Mouse (Mus musculus) lung, embryonic 15.5 days (tissue): ENCODE results near the gene Yy1. TPM values are rescaled to one million over a fixed set of nuclear protein-coding genes. Genes with fewer than 3 reads are reported as not detected.
A peak's percentile ranks its signal among the peaks of the same experiment; 100 is the strongest.

ENCODE experiments used
- ATAC-seq: fragments of 200-750 bp; cut with Nextera tagmentation; 2 replicates; pipeline ENCODE4 v1.8.0; 2017; ENCODE audit warnings: moderate number of reproducible peaks, borderline replicate concordance; ENCODE audit not compliant: low FRiP score, low TSS enrichment; ENCODE audit errors: extremely low read depth
- H3K27ac ChIP-seq: fragments of 300-500 bp; sonication (generic); 2 replicates; pipeline ENCODE4 v1.5.1; 2015; ENCODE audit warnings: moderate library complexity, mild to moderate bottlenecking, inconsistent platforms
- H3K27me3 ChIP-seq: fragments of 300-500 bp; sonication (generic); 2 replicates; pipeline ENCODE4 v1.6.1; 2015; ENCODE audit warnings: inconsistent platforms
- H3K36me3 ChIP-seq: fragments of 300-500 bp; sonication (generic); 2 replicates; pipeline ENCODE4 v1.6.1; 2015; ENCODE audit warnings: inconsistent platforms
- H3K4me1 ChIP-seq: fragments of 300-500 bp; sonication (generic); 2 replicates; pipeline ENCODE4 v1.6.1; 2015; ENCODE audit warnings: inconsistent platforms
- H3K4me2 ChIP-seq: fragments of 300-500 bp; sonication (generic); 2 replicates; pipeline ENCODE4 v1.6.1; 2015; ENCODE audit warnings: inconsistent platforms, mild to moderate bottlenecking, moderate library complexity
- H3K4me3 ChIP-seq: fragments of 300-500 bp; sonication (generic); 2 replicates; pipeline ENCODE4 v1.5.1; 2015; ENCODE audit warnings: mild to moderate bottlenecking, inconsistent platforms
- H3K9ac ChIP-seq: fragments of 300-500 bp; sonication (generic); 2 replicates; pipeline ENCODE4 v1.6.1; 2015; ENCODE audit warnings: inconsistent platforms
- H3K9me3 ChIP-seq: fragments of 300-500 bp; sonication (generic); 2 replicates; pipeline ENCODE4 v1.6.1; 2016; ENCODE audit warnings: inconsistent platforms
- WGBS: fragments of 180-500 bp; shearing (Covaris S2); methylation state at CpG from one replicate; pipeline ENCODE4 v1.1.7; 2015; 5-methylcytosine and 5-hydroxymethylcytosine counted together
- polyA plus RNA-seq: library from polyadenylated mRNA; unstranded; fragments of >200 nt; fragmentation: Nextera tagmentation; extraction: Ambion mirVana; gene quantifications from 2 replicates; pipeline ENCODE4 v1.2.1, GENCODE M21; 2015

Gene Yy1
- polyA plus RNA-seq, 1 experiment from 2014 or later, result 21.6 TPM

DNA sequence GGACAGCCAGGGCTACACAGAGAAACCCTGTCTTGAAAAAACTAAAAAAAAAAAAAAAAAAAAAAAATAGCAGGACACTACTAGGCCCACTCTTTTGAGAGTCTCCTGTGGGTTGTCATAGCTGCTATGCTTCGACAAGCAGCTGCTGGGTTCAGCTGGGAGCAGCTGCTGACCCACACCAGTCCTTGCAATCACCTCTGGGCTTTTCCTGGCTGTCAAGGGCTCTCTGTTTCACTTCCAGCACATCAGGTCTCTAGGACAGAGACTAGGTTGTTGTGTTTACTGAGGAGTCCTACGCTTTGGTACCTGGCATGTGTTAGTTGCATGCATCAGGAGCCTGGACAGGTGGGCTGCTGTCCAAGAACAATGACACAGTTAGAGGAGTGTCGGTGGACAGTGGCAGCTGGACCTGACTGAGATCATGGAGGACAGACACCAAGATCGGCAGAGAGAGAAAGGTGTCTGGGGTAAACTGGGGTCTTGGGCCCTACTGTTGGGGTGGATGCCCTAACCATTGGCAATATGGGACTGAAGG, 56.8 kb downstream of the Yy1 start:
- Histone ChIP-seq H3K4me3 (no peak overlapping the region), H3K27me3 (no peaks in the 10 kb centered on the region), H3K27ac (no peak overlapping the region), H3K4me2 (no peak overlapping the region), H3K4me1 (peaks cover 7% of the 10 kb centered on the region; the same call in 1 of the 2 replicates), H3K36me3 (peaks cover 11% of the 10 kb centered on the region; the same call in 1 of the 2 replicates), H3K9ac (no peak overlapping the region), H3K9me3 (no peaks in the 10 kb centered on the region)
- WGBS, result 44% methylated on average over 4 of the region's 4 CpGs
- no peak for ATAC-seq

DNA sequence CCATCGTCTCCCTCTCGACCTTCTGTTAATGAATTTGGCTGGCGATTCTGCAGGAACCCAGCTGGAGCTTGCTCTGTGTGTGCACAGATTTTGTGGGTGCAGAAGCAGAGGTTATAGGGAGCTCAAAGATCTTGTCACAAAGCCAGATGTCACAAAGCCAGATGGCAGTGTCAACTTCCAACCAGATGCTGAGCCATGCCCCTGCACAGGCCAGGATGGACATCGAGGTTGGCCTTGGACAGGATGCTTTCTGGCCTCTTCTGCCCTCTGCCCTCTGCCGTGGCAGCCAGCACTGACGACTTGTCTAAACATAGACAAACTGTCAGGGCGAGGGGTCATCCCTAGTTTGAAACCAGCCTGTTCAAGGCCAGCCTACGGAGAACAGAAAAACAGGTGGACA, 57.4 kb downstream of the Yy1 start:
- H3K27ac ChIP-seq, result no peak overlapping the region
- ATAC-seq, result peak; percentile 15; the same call in 1 of the 2 replicates
- 30% methylated on average over 8 of the region's 8 CpGs for WGBS
- H3K4me2 ChIP-seq, result no peak overlapping the region
- no peak overlapping the region for H3K4me3 ChIP-seq
- peaks cover 7% of the 10 kb centered on the region; the same call in 1 of the 2 replicates for H3K36me3 ChIP-seq
- H3K4me1 ChIP-seq, result peaks cover 7% of the 10 kb centered on the region; the same call in 1 of the 2 replicates
- no peaks in the 10 kb centered on the region for H3K27me3 ChIP-seq
- no peaks in the 10 kb centered on the region for H3K9me3 ChIP-seq
- H3K9ac ChIP-seq, result no peak overlapping the region

DNA sequence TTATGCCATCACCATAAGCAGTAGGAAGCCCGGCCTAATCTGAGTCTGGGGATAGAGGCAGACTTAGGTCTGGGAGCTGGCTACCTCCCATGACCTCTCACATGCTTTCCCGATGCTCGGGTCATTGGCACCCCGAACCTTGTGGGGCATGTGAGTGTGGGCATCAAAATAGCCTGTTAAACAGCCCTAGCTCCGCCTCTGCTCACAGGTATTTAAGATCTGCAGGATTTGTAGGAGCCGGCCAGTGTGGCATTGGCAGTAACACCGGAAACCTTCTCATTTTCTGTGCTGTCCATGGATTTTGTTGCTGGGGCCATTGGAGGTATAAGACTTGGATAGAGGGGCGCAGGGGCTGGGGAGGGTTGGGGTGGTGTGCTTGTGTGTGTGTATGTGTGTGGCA, 58.1 kb downstream of the Yy1 start:
- H3K27me3 ChIP-seq, result no peaks in the 10 kb centered on the region
- no peaks in the 10 kb centered on the region for H3K9me3 ChIP-seq
- no peak overlapping the region for H3K4me3 ChIP-seq
- no peak overlapping the region for H3K9ac ChIP-seq
- WGBS, result 77% methylated on average over 8 of the region's 8 CpGs
- no peak overlapping the region for H3K27ac ChIP-seq
- H3K4me1 ChIP-seq, result peaks cover 7% of the 10 kb centered on the region; the same call in 1 of the 2 replicates
- 0 out of 2 replicates have a peak, but pooled peaks cover 3% of the 10 kb centered on the region for H3K36me3 ChIP-seq
- no peak overlapping the region for H3K4me2 ChIP-seq
- ATAC-seq, result no peak

DNA sequence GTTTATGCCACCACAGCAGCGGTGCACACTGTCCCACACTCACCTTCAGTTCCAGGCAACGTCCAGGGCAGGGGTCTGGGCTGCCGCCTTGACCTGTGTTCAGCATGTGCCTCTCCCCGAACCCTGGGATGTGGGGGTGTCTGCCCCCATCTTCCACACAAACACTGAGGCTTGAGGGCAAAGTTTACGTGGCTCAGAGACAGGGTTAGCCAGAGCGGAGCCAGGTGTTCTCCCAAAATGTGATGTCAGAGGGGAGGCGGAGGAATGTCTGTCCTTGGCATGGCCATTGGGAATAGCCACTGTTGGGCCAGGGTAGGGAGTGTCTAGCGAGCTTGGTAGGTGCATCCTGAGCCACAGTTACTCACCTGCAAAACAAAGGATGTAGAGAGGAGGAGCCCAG, 60.0 kb downstream of the Yy1 start:
- Histone ChIP-seq H3K9me3 (no peaks in the 10 kb centered on the region), H3K4me1 (peaks cover 11% of the 10 kb centered on the region), H3K4me2 (no peak overlapping the region), H3K9ac (no peak overlapping the region), H3K27me3 (no peaks in the 10 kb centered on the region), H3K4me3 (no peak overlapping the region), H3K27ac (no peak overlapping the region), H3K36me3 (no peaks in the 10 kb centered on the region)
- no peak for ATAC-seq
- WGBS, result 81% methylated on average over 8 of the region's 8 CpGs

DNA sequence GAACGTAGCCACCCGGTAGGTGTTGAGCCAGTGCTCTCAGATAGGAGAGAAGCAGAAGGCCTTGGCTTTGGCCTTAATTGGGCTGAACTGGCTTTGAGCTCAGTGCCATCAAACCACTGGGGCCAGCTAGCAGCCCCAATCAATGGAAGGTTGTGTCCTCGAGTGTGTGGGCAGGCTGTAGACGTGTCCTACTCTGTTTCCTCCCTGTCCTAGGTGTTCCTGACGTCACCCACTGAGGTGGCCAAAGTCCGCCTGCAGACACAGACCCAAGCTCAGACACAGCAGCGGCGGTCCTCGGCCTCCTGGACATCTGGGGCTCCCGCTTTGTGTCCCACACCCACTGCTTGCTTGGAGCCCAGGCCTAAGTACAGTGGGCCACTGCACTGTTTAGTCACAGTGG, 62.3 kb downstream of the Yy1 start:
- H3K4me1 ChIP-seq, result peaks cover 16% of the 10 kb centered on the region
- WGBS, result 86% methylated on average over 10 of the region's 10 CpGs
- ATAC-seq, result no peak

DNA sequence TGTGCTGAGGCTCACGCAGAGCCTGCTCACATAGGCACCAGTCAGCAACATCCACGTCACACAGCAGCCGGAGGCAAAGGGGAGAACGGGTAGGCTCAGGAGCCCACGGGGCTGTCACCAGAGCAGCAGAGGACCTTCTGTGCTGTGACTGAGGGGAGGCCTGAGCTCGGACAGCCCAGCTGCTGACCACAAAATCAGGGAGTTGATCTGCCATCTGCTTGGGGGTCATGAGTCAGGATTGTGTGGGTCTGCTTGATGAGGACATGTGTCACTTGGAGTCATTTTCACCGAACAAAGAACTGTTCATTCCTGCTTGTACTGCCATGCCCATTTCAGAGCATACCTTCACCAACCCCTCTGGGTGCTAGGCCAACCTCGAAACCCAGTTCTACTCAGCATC, 63.4 kb downstream of the Yy1 start:
- Histone ChIP-seq H3K4me1 (peaks cover 11% of the 10 kb centered on the region), H3K27me3 (no peaks in the 10 kb centered on the region), H3K4me3 (no peak overlapping the region), H3K27ac (no peak overlapping the region), H3K9me3 (no peaks in the 10 kb centered on the region), H3K36me3 (peaks cover 8% of the 10 kb centered on the region), H3K9ac (no peak overlapping the region), H3K4me2 (no peak overlapping the region)
- no peak for ATAC-seq
- 76% methylated on average over 8 of the region's 8 CpGs for WGBS

More for the DNA sequence above, 62.3 kb downstream of the Yy1 start:
- H3K36me3 ChIP-seq, result peaks cover 2% of the 10 kb centered on the region; the same call in 1 of the 2 replicates
- no peaks in the 10 kb centered on the region for H3K27me3 ChIP-seq
- H3K9me3 ChIP-seq, result no peaks in the 10 kb centered on the region
- H3K9ac ChIP-seq, result no peak overlapping the region
- no peak overlapping the region for H3K27ac ChIP-seq
- H3K4me3 ChIP-seq, result no peak overlapping the region
- H3K4me2 ChIP-seq, result no peak overlapping the region

DNA sequence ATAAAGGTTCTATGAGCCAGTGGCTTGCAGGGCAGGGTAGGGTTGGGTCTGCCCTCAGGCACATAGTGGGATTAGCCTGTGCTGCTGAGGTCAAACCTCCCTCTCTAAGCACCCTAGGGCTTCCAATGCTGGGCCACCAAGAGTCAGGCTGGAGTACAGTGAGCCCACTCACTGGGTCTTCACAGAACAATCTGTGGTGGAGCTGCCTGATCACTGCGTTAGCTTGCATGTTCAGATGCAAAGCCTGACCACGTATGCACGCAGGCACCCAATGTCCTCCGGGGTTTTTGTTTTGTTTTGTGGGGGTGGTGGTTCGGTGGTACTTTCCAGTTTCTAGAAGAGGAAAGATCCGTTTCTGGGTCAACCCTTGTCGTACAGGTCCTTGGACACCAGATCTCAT, 64.3 kb downstream of the Yy1 start:
- Histone ChIP-seq H3K36me3 (peaks cover 15% of the 10 kb centered on the region), H3K4me2 (no peak overlapping the region), H3K4me3 (no peak overlapping the region), H3K27ac (peak overlapping the region; percentile 47; the same call in 1 of the 2 replicates), H3K9me3 (no peaks in the 10 kb centered on the region), H3K27me3 (no peaks in the 10 kb centered on the region), H3K9ac (no peak overlapping the region), H3K4me1 (peaks cover 11% of the 10 kb centered on the region)
- no peak for ATAC-seq
- WGBS, result 75% methylated on average over 7 of the region's 7 CpGs

DNA sequence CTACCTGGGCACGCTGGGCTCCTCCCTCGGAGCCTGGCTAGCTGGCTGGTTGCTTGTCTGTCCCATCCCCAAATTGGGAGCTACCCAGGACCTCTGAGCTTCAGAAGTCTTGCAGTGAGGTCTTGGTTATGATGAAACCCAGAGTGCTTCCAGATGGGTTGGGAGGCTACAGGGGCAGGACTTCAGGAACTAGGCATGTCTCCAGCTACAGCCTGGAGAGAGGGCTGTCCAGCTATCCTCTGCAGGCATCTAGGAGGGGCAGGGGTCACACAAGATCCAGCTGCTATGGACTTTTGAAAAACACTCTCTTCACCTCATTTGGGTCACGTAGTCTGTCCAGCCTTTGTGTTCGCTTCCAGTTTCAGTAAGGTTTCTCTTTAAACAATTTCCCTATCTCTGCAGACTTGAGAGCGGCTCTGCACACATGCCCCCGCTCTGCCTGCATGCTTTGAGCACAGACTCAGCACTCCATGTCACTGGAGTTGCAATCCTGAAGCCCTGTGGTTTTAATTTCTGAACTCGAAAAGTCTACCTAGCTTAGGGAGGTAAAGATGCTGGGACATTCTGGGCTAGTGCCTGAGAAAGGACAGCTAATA, 64.9 kb downstream of the Yy1 start:
- H3K36me3 ChIP-seq, result peaks cover 20% of the 10 kb centered on the region
- peak overlapping the region; percentile 58 for H3K27ac ChIP-seq
- ATAC-seq, result peak; percentile 70
- H3K9ac ChIP-seq, result no peak overlapping the region
- 41% methylated on average over 7 of the region's 7 CpGs for WGBS
- H3K4me2 ChIP-seq, result no peak overlapping the region
- H3K27me3 ChIP-seq, result no peaks in the 10 kb centered on the region
- H3K4me3 ChIP-seq, result no peak overlapping the region
- H3K4me1 ChIP-seq, result peaks cover 11% of the 10 kb centered on the region
- H3K9me3 ChIP-seq, result no peaks in the 10 kb centered on the region

DNA sequence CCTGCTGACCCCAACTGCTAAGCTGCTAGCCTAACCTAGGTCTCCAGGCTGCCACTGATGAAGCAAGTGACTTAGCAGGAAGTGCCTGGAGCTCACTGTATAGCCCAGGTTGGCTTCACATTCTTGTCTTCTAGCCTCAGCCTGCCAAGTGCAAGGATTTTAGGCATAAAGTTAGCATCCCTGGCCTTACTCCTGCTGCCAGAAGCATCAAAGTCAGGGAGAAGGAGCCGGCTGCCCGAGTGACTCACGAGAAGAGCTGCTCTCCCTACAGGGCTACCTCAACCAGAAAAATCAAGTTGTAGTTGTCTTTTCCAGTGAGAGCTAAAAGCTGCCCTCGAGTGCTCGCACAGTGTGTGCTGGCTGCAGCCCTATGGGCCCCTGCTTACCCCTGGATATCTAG, 65.7 kb downstream of the Yy1 start:
- H3K36me3 ChIP-seq, result peaks cover 26% of the 10 kb centered on the region
- 0 out of 2 replicates have a peak overlapping the region, but pooled peaks have one; percentile 58 for H3K27ac ChIP-seq
- no peaks in the 10 kb centered on the region for H3K9me3 ChIP-seq
- H3K4me1 ChIP-seq, result peaks cover 11% of the 10 kb centered on the region
- no peak for ATAC-seq
- H3K27me3 ChIP-seq, result no peaks in the 10 kb centered on the region
- H3K9ac ChIP-seq, result no peak overlapping the region
- no peak overlapping the region for H3K4me2 ChIP-seq
- no peak overlapping the region for H3K4me3 ChIP-seq
- WGBS, result 84% methylated on average over 5 of the region's 5 CpGs

DNA sequence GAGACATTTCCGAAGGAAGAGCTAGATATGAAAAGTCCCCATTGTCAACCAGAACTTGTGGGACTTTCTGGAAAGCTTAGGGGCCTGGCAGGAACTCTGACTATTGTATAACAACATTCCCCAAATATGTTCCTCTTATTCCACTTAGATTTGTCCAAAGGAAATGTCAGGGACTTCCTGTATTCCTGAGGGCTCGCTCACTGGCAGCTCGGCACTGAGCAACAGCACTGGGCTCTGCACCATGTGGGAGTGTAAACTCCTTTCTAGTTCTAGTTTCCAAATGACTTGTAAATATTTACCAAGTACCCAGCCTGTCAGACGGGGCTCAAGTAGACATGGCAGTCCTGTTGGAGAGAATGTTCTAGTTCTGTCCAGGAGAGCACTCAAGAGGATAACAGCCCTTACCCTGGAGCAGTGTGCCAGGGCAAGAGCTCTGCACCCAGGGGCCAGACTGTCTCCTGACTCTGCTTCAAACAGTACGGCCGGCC, 72.3 kb downstream of the Yy1 start:
- H3K4me3 ChIP-seq, result no peak overlapping the region
- peak overlapping the region; percentile 32 for H3K27ac ChIP-seq
- peak; percentile 46; the same call in 1 of the 2 replicates for ATAC-seq
- H3K9me3 ChIP-seq, result no peaks in the 10 kb centered on the region
- H3K9ac ChIP-seq, result no peak overlapping the region
- H3K27me3 ChIP-seq, result no peaks in the 10 kb centered on the region
- no peak overlapping the region for H3K4me2 ChIP-seq
- peaks cover 5% of the 10 kb centered on the region; the same call in 1 of the 2 replicates for H3K4me1 ChIP-seq
- peaks cover 77% of the 10 kb centered on the region for H3K36me3 ChIP-seq
- WGBS, result 57% methylated on average over 6 of the region's 6 CpGs

DNA sequence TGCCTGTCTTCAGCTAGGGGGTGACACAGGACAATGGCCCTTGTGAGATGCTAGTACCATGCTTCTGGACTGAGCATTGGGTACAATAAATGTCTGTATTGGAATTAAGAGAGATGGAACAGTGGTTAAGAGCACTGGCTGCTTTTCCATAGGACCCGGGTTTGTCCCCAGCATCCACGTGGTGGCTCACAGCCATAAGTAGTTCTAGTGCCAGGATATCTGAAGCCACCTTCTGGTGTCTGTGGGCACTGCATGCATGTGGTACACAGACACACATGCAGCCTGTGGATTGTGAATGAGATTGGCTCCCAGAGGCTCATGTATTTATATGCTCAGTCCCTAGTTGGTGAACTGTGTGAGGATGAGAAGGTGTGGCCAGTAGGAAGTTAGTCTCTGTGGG, 76.8 kb downstream of the Yy1 start:
- Histone ChIP-seq H3K9me3 (no peaks in the 10 kb centered on the region), H3K9ac (no peak overlapping the region), H3K27me3 (no peaks in the 10 kb centered on the region), H3K4me1 (peaks cover 1% of the 10 kb centered on the region; the same call in 1 of the 2 replicates), H3K4me2 (no peak overlapping the region), H3K4me3 (no peak overlapping the region), H3K36me3 (peaks cover 69% of the 10 kb centered on the region), H3K27ac (no peak overlapping the region)
- ATAC-seq, result no peak
- WGBS, result 84% methylated on average over 2 of the region's 2 CpGs
